Mouse (Mus musculus) ES-Bruce4 (cell line): Measurements from ENCODE around the gene Ergic1. TPM values are rescaled to one million over a fixed set of nuclear protein-coding genes. Genes with fewer than 3 reads are reported as not detected.

Experiments
- H3K27ac ChIP-seq: 2 replicates; pipeline ENCODE4 v1.5.1; 2012; ENCODE audit warnings: low read length, inconsistent platforms; ENCODE audit not compliant: insufficient read depth
- H3K27me3 ChIP-seq: 2 replicates; pipeline ENCODE4 v1.6.1; 2012; ENCODE audit warnings: mild to moderate bottlenecking, low read length, inconsistent platforms; ENCODE audit not compliant: control insufficient read depth, poor library complexity, insufficient read depth, severe bottlenecking
- H3K36me3 ChIP-seq: 2 replicates; pipeline ENCODE4 v1.6.1; 2012; ENCODE audit warnings: inconsistent platforms, mild to moderate bottlenecking, low read length, moderate library complexity; ENCODE audit not compliant: control insufficient read depth, poor library complexity, insufficient read depth, severe bottlenecking
- H3K4me1 ChIP-seq: one replicate; pipeline ENCODE4 v1.8.1; 2011; ENCODE audit warnings: low read length; ENCODE audit not compliant: control insufficient read depth, insufficient read depth
- H3K4me3 ChIP-seq: 2 replicates; pipeline ENCODE4 v1.5.1; 2011; ENCODE audit warnings: low read depth, mild to moderate bottlenecking, low read length
- H3K9ac ChIP-seq: 2 replicates; pipeline ENCODE4 v1.6.1; 2012; ENCODE audit warnings: low read depth, mild to moderate bottlenecking, inconsistent platforms; ENCODE audit not compliant: poor library complexity, severe bottlenecking
- H3K9me3 ChIP-seq: replicated peaks from 2 replicates; pipeline ENCODE4 v1.6.1; 2012; ENCODE audit warnings: mild to moderate bottlenecking, low read length, inconsistent platforms; ENCODE audit not compliant: control insufficient read depth, poor library complexity, insufficient read depth, severe bottlenecking
- CTCF ChIP-seq: IDR thresholded peaks from one replicate; pipeline ENCODE4 v1.8.1; 2011; ENCODE audit warnings: low read depth, low read length
- EP300 ChIP-seq: IDR thresholded peaks from 2 replicates; pipeline ENCODE4 v1.6.1; 2011; ENCODE audit warnings: low read depth, low read length; ENCODE audit not compliant: insufficient read depth
- POLR2A ChIP-seq: IDR thresholded peaks from one replicate; pipeline ENCODE4 v1.8.1; 2011; ENCODE audit warnings: low read length; ENCODE audit not compliant: insufficient read depth
- polyA plus RNA-seq: library from polyadenylated mRNA; stranded (reverse); fragments of >200 nt; gene quantifications from 2 replicates; pipeline ENCODE4 v1.2.4, GENCODE M21; 2011; ENCODE audit warnings: low read depth; ENCODE audit not compliant: missing spikeins, insufficient read depth, insufficient read length

Ergic1 gene
- polyA plus RNA-seq, 1 experiment, result 166 TPM

DNA sequence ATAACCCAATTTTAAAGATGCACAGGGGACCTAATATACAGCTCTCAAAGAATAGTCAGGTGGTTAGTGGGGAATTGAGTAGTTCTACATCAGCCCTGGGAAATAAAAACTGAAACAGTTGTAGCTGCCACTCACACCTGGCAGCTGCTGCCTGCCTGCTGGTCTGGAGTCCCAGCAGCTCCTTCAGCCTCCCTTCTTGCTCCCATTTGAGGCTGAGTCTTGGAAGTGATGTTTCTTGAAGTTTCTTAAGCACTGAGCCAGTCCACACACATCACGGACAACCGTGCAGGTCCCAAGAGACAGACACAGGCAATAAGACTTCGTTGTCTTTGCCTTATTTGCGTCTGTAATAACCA lies 6.5 kb downstream of the Ergic1 start:
- Histone ChIP-seq H3K9me3 (no peaks in the 10 kb centered on the region), H3K27ac (no peak overlapping the region), H3K4me1 (peaks cover 9% of the 10 kb centered on the region), H3K9ac (no peak overlapping the region), H3K4me3 (no peak overlapping the region), H3K36me3 (peaks cover 4% of the 10 kb centered on the region; the same call in 1 of the 2 replicates), H3K27me3 (no peaks in the 10 kb centered on the region)
- TF ChIP-seq POLR2A, result no peak
- no peak for TF ChIP-seq EP300
- TF ChIP-seq CTCF, result no peak

DNA sequence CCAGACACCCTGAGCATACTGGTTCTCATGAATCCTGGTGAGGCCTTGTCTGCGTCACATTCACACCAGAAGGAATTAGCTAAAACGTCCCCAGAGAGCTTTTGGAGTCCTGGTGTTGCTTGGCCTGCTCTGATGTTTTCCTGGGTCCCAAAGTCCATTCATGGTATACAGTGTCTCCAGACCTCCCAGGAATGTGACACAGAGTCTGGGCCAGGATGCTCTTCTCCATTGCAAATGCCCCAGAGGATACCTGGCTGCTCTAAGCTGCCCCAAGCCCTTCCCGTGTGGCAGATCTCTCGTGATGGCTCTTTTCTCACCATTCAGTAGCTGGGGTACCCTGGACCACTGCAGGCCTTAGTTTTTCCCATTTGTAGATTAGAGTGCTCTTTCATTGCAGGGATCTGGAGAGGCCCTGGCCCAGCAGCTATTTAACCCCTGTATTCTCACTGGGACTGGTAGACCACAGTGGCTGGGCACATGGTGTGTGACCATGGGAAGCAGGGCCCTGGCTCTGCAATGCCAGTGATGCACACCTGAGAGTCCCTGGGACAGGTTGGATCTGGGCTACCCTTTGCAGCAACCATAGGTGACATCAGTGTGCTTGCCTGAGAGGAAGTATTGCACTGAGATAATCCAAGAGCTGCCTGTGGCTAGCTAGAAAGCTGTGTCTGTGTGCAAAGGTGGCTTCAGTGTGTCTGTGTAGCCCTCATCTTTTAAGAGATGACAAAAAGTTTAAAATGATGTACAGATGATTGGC lies 8.5 kb downstream of the Ergic1 start:
- Histone ChIP-seq H3K27me3 (no peaks in the 10 kb centered on the region), H3K4me1 (peaks cover 7% of the 10 kb centered on the region), H3K9ac (no peak overlapping the region), H3K9me3 (no peaks in the 10 kb centered on the region), H3K36me3 (no peaks in the 10 kb centered on the region; the same call in 1 of the 2 replicates), H3K4me3 (no peak overlapping the region), H3K27ac (no peak overlapping the region)
- TF ChIP-seq POLR2A (no peak), EP300 (no peak), CTCF (no peak)

DNA sequence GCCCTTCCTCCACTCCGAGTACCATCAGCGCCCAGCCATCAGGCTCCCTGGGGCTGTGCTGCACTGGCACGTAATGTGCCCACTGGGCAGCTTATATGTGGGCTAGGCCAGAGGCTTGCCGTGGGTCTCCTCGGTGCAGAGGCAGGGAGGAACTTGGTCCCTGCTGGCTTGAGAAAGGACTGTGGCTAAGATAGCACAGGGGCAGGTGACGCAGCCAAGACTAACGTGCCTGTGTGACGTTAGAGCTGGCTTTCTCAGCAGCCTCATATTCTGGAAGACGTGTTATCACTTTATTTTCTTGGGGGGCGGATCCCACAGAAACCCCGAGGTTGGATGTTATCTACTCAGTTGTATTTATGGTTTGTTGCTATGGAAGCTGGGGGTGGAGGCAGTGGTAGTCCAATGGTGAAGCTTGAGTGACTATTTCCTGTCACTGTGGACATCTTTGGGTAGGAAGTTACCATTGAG lies 9.4 kb downstream of the Ergic1 start:
- H3K4me3 ChIP-seq, result no peak overlapping the region
- H3K4me1 ChIP-seq, result peaks cover 9% of the 10 kb centered on the region
- no peak overlapping the region for H3K27ac ChIP-seq
- no peaks in the 10 kb centered on the region for H3K9me3 ChIP-seq
- H3K36me3 ChIP-seq, result peaks cover 3% of the 10 kb centered on the region; the same call in 1 of the 2 replicates
- no peak for TF ChIP-seq POLR2A
- no peak for TF ChIP-seq EP300
- no peak for TF ChIP-seq CTCF
- no peak overlapping the region for H3K9ac ChIP-seq
- H3K27me3 ChIP-seq, result no peaks in the 10 kb centered on the region

DNA sequence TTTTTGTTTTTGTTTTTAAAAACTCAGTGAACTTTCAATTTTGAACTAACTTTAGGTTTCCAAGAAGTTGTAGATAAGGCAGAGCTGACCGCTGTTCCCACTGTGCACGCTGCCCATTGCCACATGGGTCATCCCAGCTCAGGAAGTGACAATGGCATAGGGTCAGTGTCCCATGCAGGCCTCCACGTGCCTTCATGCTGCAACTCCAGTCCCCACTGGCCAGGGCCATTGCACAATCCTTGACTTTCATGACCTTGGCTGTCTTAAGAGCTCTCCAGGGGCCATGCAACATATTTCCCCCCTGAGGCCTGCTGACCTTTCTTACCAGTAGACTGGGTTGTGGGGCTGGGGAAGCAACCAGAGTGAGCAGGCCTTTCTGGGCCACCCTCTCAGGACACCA lies 10.1 kb downstream of the Ergic1 start:
- no peaks in the 10 kb centered on the region for H3K27me3 ChIP-seq
- peaks cover 9% of the 10 kb centered on the region for H3K4me1 ChIP-seq
- TF ChIP-seq EP300, result no peak
- TF ChIP-seq CTCF, result no peak
- no peak for TF ChIP-seq POLR2A
- no peak overlapping the region for H3K27ac ChIP-seq
- H3K9me3 ChIP-seq, result no peaks in the 10 kb centered on the region
- no peak overlapping the region for H3K4me3 ChIP-seq
- H3K9ac ChIP-seq, result no peak overlapping the region
- H3K36me3 ChIP-seq, result peaks cover 6% of the 10 kb centered on the region; the same call in 1 of the 2 replicates

DNA sequence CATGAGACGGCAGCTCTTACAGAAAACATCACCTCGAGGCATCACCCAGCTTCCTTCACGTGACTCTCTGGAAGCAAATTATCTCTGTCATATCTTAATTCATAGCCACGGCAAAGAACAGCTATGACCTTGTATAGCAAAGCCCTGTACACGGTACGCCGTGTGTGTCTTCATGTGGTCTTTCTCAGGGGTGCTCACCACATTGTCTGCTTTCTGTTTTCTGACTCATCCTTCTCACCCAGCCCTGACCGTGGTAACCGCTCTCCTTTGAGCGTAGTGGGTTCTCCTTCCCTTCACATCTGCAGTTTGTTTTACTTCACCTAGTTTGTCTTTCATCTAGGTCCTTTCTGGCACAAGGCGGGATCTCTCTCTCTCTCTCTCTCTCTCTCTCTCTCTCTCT lies 11.0 kb downstream of the Ergic1 start:
- Histone ChIP-seq H3K27me3 (no peaks in the 10 kb centered on the region), H3K36me3 (peaks cover 6% of the 10 kb centered on the region; the same call in 1 of the 2 replicates), H3K4me1 (peaks cover 9% of the 10 kb centered on the region), H3K27ac (no peak overlapping the region), H3K9ac (no peak overlapping the region), H3K4me3 (no peak overlapping the region), H3K9me3 (no peaks in the 10 kb centered on the region)
- TF ChIP-seq CTCF, result no peak
- TF ChIP-seq POLR2A, result no peak
- TF ChIP-seq EP300, result no peak

DNA sequence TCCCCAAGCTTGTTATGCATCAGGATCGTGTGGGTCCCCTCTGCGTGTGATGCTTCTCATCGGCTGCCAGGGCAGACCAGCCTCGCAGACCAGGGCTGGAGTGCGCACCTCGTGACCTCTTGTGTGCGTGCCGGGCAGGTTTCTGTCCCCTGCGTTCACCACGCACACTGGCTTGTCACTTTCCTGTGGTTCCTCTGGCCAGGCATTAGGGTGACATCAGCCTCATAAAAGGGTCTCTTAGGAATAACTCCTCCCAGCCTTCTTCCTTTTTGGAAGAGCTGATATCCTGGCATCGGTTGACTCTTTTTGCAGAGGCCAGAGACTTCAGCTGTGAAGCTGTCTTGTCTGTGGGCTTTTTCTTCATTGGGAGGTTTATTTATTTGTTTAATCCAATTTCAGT lies 12.8 kb downstream of the Ergic1 start:
- Histone ChIP-seq H3K27ac (no peak overlapping the region), H3K4me1 (peaks cover 12% of the 10 kb centered on the region), H3K9me3 (no peaks in the 10 kb centered on the region), H3K27me3 (no peaks in the 10 kb centered on the region), H3K9ac (no peak overlapping the region), H3K36me3 (0 out of 2 replicates have a peak, but pooled peaks cover 6% of the 10 kb centered on the region), H3K4me3 (no peak overlapping the region)
- TF ChIP-seq POLR2A, result no peak
- no peak for TF ChIP-seq CTCF
- no peak for TF ChIP-seq EP300
